Mouse (Mus musculus): ENCODE data around the gene Zfp119b. TPM values are rescaled to one million over a fixed set of nuclear protein-coding genes. Genes with fewer than 3 reads are reported as not detected.

Zfp119b gene
- polyA plus RNA-seq, 1 experiment from 2014 or later: 8.1 TPM

DNA sequence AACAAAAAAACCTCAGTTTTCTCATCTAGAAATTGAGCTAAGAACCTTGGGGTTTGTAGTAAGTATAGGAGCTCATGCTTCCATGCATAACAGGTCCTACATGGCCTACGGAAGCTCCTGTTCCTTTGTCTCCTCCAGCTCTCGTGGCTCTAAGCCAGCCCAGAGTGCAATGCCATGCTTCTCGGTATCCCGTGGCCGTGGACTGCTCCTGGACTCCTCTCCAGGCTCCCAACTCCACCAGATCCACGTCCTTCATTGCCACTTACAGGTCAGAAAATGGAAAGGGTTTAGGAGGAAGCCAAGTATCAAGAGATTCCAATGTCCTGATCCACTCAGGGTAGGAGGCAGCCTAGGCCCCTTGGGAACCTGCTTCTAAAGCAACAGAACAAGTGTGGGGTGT lies 4.5 kb upstream of the Zfp119b start:
- H3K9me3 ChIP-seq (replicated peaks; ENCODE audit: low read length): no peaks in the 10 kb centered on the region
- peaks cover 3% of the 10 kb centered on the region; the same call in 1 of the 2 replicates for H3K4me1 ChIP-seq (replicated peaks; ENCODE audit: insufficient read depth, low read length)
- no peak overlapping the region for H3K27ac ChIP-seq
- H3K4me2 ChIP-seq (ENCODE audit: low read length): no peak overlapping the region
- DNase-seq (ENCODE audit: low spot score): no peak
- no peaks in the 10 kb centered on the region for H3K36me3 ChIP-seq (ENCODE audit: insufficient read depth, low read length)
- no peak for TF ChIP-seq CTCF (IDR thresholded peaks at IDR 0.05; ENCODE audit: low read depth)
- 73% methylated on average over 6 of the region's 6 CpGs for WGBS
- no peak for ATAC-seq (replicated peaks; ENCODE audit: low FRiP score, low read depth)
- no peak overlapping the region for H3K9ac ChIP-seq (ENCODE audit: low read depth, low read length)
- no peak overlapping the region for H3K4me3 ChIP-seq (replicated peaks; ENCODE audit: low read depth, low read length)
- H3K27me3 ChIP-seq (ENCODE audit: insufficient read depth, low read length): no peaks in the 10 kb centered on the region

- TF ChIP-seq CTCF (IDR thresholded peaks at IDR 0.05; ENCODE audit: low read depth): no peak
Measured at GRCm38 (mm10) chr17:55952447-55953027, 3.2 kb upstream of the Zfp119b start, which contains the start of gene Ebi3. Gene Ebi3, plus strand, starts transcription at chr17:55952640.

DNA sequence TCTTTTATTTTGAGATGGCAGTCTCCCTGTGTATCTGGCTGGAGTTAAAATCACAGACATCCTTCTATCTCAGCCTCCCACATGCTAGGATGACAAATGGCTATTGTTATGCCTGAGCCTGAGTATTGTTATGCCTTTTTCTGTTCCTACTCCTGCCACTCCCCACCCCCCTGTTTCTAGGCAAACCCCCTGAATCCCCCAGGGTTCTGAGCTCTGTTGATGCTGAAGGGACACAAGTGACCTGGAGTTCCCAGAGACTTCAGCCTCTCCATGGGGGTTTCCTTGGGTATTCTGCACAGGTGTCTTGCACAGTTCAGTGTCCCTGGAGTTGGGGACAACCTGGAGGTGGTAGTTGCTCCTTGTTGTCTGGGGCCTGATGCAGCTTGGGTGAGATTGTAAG lies 2.7 kb upstream of the Zfp119b start:
- H3K36me3 ChIP-seq (ENCODE audit: insufficient read depth, low read length): no peaks in the 10 kb centered on the region
- no peak overlapping the region for H3K27ac ChIP-seq
- no peak for DNase-seq (ENCODE audit: low spot score)
- no peak for TF ChIP-seq CTCF (IDR thresholded peaks at IDR 0.05; ENCODE audit: low read depth)
- no peaks in the 10 kb centered on the region for H3K4me1 ChIP-seq (replicated peaks; ENCODE audit: insufficient read depth, low read length)
- no peak overlapping the region for H3K9ac ChIP-seq (ENCODE audit: low read depth, low read length)
- no peak overlapping the region for H3K4me3 ChIP-seq (replicated peaks; ENCODE audit: low read depth, low read length)
- ATAC-seq (replicated peaks; ENCODE audit: low FRiP score, low read depth): no peak
- H3K27me3 ChIP-seq (ENCODE audit: insufficient read depth, low read length): no peaks in the 10 kb centered on the region
- no peaks in the 10 kb centered on the region for H3K9me3 ChIP-seq (replicated peaks; ENCODE audit: low read length)
- no peak overlapping the region for H3K4me2 ChIP-seq (ENCODE audit: low read length)

More at GRCm38 (mm10) chr17:55952447-55953027, 3.2 kb upstream of the Zfp119b start, which contains the start of gene Ebi3:
- Histone ChIP-seq H3K4me1 (replicated peaks; ENCODE audit: insufficient read depth, low read length) (no peaks in the 10 kb centered on the region), H3K4me2 (ENCODE audit: low read length) (no peak within 1 kb of the TSS), H3K27ac (no peak within 1 kb of the TSS), H3K27me3 (ENCODE audit: insufficient read depth, low read length) (no peaks in the 10 kb centered on the region), H3K36me3 (ENCODE audit: insufficient read depth, low read length) (no peaks in the 10 kb centered on the region), H3K9me3 (replicated peaks; ENCODE audit: low read length) (no peaks in the 10 kb centered on the region), H3K9ac (ENCODE audit: low read depth, low read length) (no peak within 1 kb of the TSS), H3K4me3 (replicated peaks; ENCODE audit: low read depth, low read length) (no peak within 1 kb of the TSS)
- no peak for ATAC-seq (replicated peaks; ENCODE audit: low FRiP score, low read depth)
- DNase-seq (ENCODE audit: low spot score): no peak
- 68% methylated on average over 6 of the region's 6 CpGs for WGBS

GRCm38 (mm10) chr17:55950601-55951000 lies 1.3 kb upstream of the Zfp119b start:
- 76% methylated on average over 9 of the region's 9 CpGs for WGBS
- TF ChIP-seq CTCF (IDR thresholded peaks at IDR 0.05; ENCODE audit: low read depth): no peak
- no peak overlapping the region for H3K27ac ChIP-seq
- H3K4me2 ChIP-seq (ENCODE audit: low read length): no peak overlapping the region
- DNase-seq (ENCODE audit: low spot score): no peak
- H3K9me3 ChIP-seq (replicated peaks; ENCODE audit: low read length): no peaks in the 10 kb centered on the region
- no peak for ATAC-seq (replicated peaks; ENCODE audit: low FRiP score, low read depth)
- no peak overlapping the region for H3K4me3 ChIP-seq (replicated peaks; ENCODE audit: low read depth, low read length)
- no peaks in the 10 kb centered on the region for H3K36me3 ChIP-seq (ENCODE audit: insufficient read depth, low read length)
- H3K9ac ChIP-seq (ENCODE audit: low read depth, low read length): no peak overlapping the region
- H3K27me3 ChIP-seq (ENCODE audit: insufficient read depth, low read length): no peaks in the 10 kb centered on the region
- H3K4me1 ChIP-seq (replicated peaks; ENCODE audit: insufficient read depth, low read length): no peaks in the 10 kb centered on the region

GRCm38 (mm10) chr17:55948647-55949046 lies 653 bp downstream of the Zfp119b start:
- Histone ChIP-seq H3K4me2 (ENCODE audit: low read length) (no peak overlapping the region), H3K36me3 (ENCODE audit: insufficient read depth, low read length) (no peaks in the 10 kb centered on the region), H3K9ac (ENCODE audit: low read depth, low read length) (no peak overlapping the region), H3K9me3 (replicated peaks; ENCODE audit: low read length) (no peaks in the 10 kb centered on the region), H3K4me1 (replicated peaks; ENCODE audit: insufficient read depth, low read length) (no peaks in the 10 kb centered on the region), H3K4me3 (replicated peaks; ENCODE audit: low read depth, low read length) (no peak overlapping the region), H3K27me3 (ENCODE audit: insufficient read depth, low read length) (no peaks in the 10 kb centered on the region), H3K27ac (no peak overlapping the region)
- DNase-seq (ENCODE audit: low spot score): no peak
- ATAC-seq (replicated peaks; ENCODE audit: low FRiP score, low read depth): no peak
- TF ChIP-seq CTCF (IDR thresholded peaks at IDR 0.05; ENCODE audit: low read depth): no peak
- WGBS: 85% methylated on average over 4 of the region's 4 CpGs

DNA sequence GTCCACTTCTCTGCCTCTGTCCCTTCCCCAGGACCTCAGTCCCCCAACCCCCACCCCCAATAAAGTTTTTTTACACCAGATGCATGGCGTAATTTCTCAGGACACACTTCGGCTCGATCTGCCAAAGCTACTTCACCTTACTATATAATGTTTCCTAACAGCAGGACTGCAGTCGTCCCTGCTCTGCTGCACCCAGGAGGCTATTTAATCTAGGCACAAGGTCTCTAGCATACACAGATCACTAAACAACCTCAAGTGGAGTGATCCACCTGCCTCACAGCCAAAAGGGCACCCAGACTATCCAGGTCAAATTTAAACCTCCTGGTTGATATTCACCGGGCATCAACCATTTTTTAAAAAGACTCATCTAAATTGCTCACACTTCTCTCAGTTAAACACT lies 3.6 kb downstream of the Zfp119b start:
- WGBS: 17% methylated on average over 5 of the region's 5 CpGs
- H3K36me3 ChIP-seq (ENCODE audit: insufficient read depth, low read length): no peaks in the 10 kb centered on the region
- H3K9ac ChIP-seq (ENCODE audit: low read depth, low read length): peak overlapping the region; percentile 60
- DNase-seq (ENCODE audit: low spot score): no peak
- no peaks in the 10 kb centered on the region for H3K27me3 ChIP-seq (ENCODE audit: insufficient read depth, low read length)
- no peaks in the 10 kb centered on the region for H3K4me1 ChIP-seq (replicated peaks; ENCODE audit: insufficient read depth, low read length)
- H3K4me3 ChIP-seq (replicated peaks; ENCODE audit: low read depth, low read length): peak overlapping the region; percentile 47
- no peak for ATAC-seq (replicated peaks; ENCODE audit: low FRiP score, low read depth)
- peak overlapping the region; percentile 95 for H3K27ac ChIP-seq
- no peak for TF ChIP-seq CTCF (IDR thresholded peaks at IDR 0.05; ENCODE audit: low read depth)
- no peaks in the 10 kb centered on the region for H3K9me3 ChIP-seq (replicated peaks; ENCODE audit: low read length)
- peak overlapping the region; percentile 87 for H3K4me2 ChIP-seq (ENCODE audit: low read length)
